Mouse (Mus musculus) testis, postnatal 10 days (tissue): ENCODE results near the gene Gtf3c6.

Experiments used
- DNase-seq: peaks from one replicate; pipeline ENCODE4 v3.0.0; 2021; ENCODE audit warnings: low spot score

Gene Gtf3c6

GRCm38 (mm10) chr10:40257414-40258255, at the start of gene Gtf3c6:
Gtf3c6 (minus strand) TSS chr10:40258108.
- DNase-seq, result peak; percentile 97

GRCm38 (mm10) chr10:40305989-40306388, 48.1 kb upstream of the Gtf3c6 start:
- no peak for DNase-seq

GRCm38 (mm10) chr10:40302140-40302985, 44.5 kb upstream of the Gtf3c6 start, which contains the start of gene Amd1:
Amd1 (minus strand) TSS chr10:40302186.
- peak; percentile 100 for DNase-seq

DNA sequence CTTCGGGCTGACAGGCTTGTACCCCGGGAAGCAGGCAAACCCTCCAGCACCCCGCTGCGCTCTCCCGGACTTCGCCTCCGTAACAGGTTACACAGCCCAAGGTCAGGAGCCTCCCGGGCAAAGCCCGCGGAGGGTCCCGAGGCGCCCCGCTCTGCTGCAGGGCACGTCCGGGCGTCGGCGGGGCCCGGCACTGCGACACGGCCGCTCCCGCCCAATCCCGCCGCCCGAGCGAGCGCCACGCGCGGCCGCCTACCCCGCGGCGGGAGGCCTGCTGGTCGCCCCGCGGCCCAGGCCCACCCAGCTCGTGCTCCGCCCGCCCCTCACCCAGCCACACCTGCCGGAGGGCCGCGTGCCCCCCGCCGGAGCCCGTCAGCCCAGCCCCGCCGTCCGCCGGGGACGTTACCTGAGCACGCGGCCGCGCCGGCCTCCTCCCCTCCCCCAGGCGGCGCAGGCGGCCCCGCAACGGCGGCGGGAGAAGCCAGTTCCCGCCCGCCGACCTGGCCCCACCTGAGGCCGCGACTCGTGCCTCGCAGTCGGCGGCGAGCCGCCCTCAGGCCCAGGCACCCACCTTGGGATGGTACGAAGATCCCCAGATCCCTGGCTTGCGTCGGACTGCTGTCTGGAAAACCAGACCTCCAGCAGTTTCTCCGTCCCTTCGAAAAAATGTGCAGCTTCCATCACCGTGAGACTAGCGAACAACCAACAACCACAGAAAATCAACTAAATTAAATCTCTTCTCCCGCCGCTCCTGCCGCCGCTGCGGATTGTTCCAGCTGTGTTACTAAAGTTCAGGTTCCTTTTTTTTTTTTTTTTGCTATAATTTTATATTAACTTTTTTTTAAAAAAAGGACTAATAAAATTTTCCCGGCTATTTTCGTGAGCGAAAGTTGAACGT, 43.5 kb upstream of the Gtf3c6 start:
- DNase-seq, result peak; percentile 72

DNA sequence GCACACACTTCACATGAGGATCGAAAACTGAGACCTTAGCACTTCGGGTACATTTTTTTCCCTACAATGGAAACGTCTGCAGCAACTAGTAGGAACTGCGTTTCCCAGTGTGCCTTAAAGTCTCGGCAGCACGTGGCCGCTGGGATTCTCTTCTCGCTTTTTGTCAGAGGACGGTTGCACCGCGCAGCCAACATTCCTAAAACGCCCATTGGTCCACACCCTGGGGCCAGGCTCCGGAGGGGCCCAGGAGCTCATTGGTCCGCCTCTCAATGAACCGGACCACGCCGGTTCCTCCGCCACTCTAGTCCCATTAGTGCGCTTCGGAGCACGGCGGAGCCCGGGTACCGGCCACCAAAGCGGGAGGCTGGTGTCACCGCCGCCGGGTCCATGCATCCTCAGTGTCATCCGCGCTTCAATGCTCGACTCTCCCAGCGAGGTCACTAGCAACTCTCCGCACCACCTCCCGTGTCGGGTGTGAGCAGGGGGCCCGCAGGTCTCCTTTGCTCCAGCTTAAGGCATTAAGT, 42.8 kb upstream of the Gtf3c6 start:
- peak; percentile 84 for DNase-seq

GRCm38 (mm10) chr10:40292640-40293039, 34.7 kb upstream of the Gtf3c6 start:
- DNase-seq, result no peak

DNA sequence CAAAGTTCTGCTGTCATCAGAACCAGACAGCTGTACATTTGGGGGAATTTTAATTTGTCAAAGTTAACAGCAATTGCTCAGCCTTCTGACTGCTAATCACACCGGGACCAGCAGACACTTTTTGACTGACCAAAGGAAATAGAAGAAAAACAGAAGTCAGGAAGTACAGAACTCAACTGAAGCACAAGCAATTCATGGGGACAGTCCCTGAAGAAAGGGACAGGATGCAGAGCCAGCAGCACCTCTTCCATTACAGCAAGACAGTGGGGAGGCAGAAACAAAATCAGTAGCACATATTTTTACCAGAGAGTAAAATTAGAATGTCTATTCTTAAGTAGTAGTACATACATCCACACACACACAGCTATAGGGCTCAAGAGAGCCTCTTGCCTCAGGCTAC, 28.9 kb upstream of the Gtf3c6 start:
- DNase-seq, result no peak

DNA sequence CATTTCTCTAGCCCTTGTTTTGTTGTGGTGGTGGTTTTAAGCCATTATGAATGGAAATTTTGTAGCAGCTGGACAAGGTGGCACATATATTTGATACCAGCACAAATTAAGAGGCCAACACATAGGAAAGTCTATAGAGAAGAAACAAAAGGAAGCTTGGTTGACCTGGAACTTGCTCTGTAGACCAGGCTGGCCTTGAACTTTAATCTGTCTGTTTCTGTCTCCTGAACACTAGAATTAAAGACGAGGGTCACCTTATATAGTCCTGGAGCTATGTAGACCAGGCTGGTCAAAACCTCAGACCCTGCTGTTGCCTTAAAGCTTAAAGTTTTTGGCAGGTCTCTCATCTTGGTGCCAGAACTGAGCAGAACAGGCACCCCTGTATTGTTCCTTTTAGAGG, 27.7 kb upstream of the Gtf3c6 start:
- DNase-seq, result no peak

DNA sequence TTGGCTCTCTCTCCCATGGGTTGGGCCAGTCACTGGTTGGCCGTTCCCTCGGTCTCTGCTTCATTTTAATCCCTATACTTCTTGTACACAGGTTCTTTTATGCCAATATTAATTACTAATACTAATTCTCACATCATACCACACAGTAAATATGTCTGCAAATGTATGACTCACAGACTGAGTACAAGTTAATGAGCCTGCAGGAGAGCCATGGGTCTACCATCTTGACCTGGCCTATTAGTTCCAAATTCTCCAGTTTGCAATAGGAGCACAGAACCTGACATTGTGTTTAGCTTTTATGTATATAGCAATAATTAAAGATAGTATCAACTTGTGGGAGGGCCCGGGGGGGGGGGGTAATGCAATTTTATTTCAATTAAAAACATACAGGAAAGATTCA, 27.1 kb upstream of the Gtf3c6 start:
- no peak for DNase-seq

- no peak for DNase-seq
These were observed 26.4 kb upstream of the Gtf3c6 start for GRCm38 (mm10) chr10:40284179-40284831.

GRCm38 (mm10) chr10:40283636-40284035, 25.7 kb upstream of the Gtf3c6 start:
- no peak for DNase-seq

DNA sequence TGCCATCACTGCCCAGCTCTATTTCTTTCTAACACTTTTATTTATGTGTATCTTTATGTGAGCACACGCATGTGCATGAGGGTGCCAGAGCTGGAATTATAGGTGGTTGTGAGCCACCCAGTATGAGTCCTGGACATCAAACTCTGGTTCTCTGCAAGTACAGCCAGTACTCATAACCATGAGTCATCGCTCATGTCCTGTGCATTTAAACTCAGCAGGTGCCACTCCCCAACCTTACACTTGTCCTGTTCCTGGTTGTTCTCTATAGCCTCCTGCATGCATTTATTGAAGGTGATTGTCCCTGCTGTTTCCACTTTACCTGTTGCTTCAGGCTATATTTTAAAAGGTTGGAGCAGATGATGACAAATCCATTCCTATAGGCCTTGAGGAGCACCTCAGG, 23.7 kb upstream of the Gtf3c6 start:
- DNase-seq, result no peak

- DNase-seq, result no peak
These were observed 20.4 kb upstream of the Gtf3c6 start for GRCm38 (mm10) chr10:40278317-40278716.

- no peak for DNase-seq
These were observed 18.1 kb upstream of the Gtf3c6 start for GRCm38 (mm10) chr10:40275991-40276390.

- DNase-seq, result no peak
These were observed 16.0 kb upstream of the Gtf3c6 start for GRCm38 (mm10) chr10:40273938-40274337.

- DNase-seq, result no peak
These were observed 13.3 kb upstream of the Gtf3c6 start for GRCm38 (mm10) chr10:40271216-40271615.

GRCm38 (mm10) chr10:40264920-40265319, 7.0 kb upstream of the Gtf3c6 start:
- no peak for DNase-seq

- DNase-seq, result no peak
These were observed 5.8 kb upstream of the Gtf3c6 start for GRCm38 (mm10) chr10:40263691-40264090.

DNA sequence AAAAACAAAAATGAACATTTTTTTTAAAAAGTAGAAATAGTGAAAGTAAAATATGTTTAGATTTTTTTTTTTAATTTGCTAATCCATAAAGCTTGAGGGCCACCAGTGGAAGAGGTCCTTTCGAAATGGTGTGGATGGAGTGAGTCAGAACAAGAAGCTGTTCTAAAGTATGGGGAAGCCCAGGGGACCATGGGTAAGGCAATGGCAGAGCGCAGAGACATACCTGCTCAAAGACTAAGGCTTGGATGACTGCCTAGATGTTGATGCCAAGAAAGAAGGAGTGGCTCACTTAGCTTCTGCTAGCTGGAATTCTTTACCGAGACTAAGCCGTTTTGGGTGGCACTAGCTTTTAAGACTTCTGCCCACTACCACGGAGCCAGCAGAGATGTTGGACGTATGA, 4.3 kb upstream of the Gtf3c6 start:
- no peak for DNase-seq

DNA sequence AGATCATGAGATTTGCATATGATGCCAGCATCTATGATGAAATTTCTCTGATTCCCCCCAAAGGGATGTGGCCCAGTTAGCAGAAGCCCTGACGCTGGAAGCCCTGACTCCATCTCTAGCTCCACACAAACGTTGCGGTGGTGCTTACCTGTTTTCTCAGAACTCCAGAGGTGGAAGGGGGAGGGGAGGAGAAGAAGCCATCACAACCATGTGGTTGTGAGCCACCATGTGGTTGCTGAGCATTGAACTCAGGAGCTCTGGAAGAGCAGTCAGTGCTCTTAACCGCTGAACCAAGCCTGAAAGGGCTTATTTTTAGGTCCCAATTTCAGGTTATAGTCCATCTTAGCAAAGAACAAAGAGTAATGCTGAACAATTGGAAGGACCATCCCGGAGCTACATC, 2.4 kb upstream of the Gtf3c6 start:
- DNase-seq, result no peak

DNA sequence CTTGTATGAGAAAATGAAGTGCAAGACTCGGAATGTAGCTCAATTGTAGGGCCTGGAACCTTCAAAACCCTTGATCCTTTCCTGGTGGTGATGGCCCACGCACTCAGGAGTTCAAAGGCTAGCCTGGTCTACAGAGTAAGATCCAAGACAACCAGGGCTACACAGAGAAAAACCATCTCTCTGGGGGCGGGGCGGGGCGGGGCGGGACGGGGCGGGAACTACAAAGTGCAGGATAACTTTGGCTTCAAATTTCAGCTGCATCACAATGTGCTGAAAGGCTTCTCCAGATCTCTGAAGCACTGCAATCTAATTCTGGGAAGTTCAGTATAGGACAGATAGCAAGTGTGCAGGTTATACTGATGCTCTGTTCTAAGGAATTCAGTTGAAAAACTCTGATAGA, 1.6 kb upstream of the Gtf3c6 start:
- DNase-seq, result no peak
